Mouse (Mus musculus): ENCODE data around the gene Kif3c. TPM values are rescaled to one million over a fixed set of nuclear protein-coding genes. Genes with fewer than 3 reads are reported as not detected.

The Kif3c gene
- 66.9 and 84.4 TPM in 2 replicates for polyA plus RNA-seq (2014; fragmentation: Nextera tagmentation; extraction: Ambion mirVana)

DNA sequence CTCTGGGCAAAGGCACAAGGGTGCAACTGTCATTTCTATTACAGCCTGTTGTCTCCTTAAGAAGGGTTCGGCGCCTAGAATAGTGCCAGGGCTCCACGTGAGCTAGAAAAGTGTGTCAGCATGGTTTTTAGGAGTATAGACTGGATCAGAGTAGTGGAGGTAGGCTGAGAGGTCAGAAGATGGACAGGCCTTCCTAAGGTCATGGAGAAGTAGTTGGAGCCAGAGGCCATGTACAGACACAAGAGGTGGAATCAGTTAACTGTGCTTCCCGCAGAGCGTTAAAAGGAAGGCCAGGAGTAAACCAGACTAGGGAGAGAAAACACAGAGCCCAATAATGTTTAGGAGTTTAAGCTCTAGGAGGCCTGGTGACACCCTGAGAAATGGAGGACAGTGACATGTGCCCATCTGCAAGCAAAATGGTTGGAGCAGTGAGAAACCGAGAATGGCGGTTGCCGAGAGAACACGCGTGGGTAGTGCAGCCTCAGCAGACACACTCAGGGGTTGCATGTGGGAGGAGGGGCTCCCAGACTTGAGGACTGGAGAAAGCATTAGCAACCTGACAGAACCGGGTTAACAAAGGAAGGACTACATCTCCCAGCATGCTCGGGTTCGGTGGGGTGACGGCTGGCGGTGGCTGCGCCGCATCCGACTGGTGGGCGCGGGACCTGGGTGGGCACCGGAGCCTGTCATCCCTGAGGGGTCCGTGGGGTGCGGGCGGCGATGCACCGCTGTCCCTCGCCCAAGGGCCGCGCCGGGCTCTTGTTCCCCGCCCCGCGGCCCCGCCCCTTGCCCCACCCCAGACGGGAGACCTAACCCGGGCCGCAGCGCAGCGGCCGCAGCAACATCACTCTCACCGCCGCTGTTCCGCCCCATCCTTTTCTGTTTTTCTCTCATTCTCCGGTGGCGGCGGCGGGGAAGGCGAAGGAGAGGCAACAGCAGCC lies at the start of gene Kif3c:
Gene Kif3c (plus strand): TSS at position 625 of the 941 bp plus-strand sequence.
- Histone ChIP-seq H3K36me3 (ENCODE audit: control insufficient read depth, insufficient read depth, low read length) (peaks cover 14% of the 10 kb centered on the region; the same call in 1 of the 2 replicates), H3K27ac (ENCODE audit: low read depth, low read length) (peak within 1 kb of the TSS; percentile 94), H3K9me3 (ENCODE audit: control insufficient read depth, low read length) (no peaks in the 10 kb centered on the region), H3K4me3 (ENCODE audit: low read depth, low read length) (peak within 1 kb of the TSS; percentile 83), H3K4me2 (ENCODE audit: low read depth, low read length) (peak within 1 kb of the TSS; percentile 86), H3K27me3 (ENCODE audit: control insufficient read depth, insufficient read depth, low read length) (no peaks in the 10 kb centered on the region), H3K4me1 (ENCODE audit: control insufficient read depth, insufficient read depth, low read length) (peaks cover 37% of the 10 kb centered on the region), H3K9ac (replicated peaks; ENCODE audit: low read depth, low read length) (peak within 1 kb of the TSS; percentile 93)
- peak; percentile 93 for ATAC-seq (ENCODE audit: low read depth)
- 7% methylated on average over 47 of the region's 48 CpGs for WGBS

GRCm38 (mm10) chr12:3316083-3316482 lies 48.8 kb upstream of the Kif3c start:
- no peaks in the 10 kb centered on the region for H3K9me3 ChIP-seq (ENCODE audit: control insufficient read depth, low read length)

DNA sequence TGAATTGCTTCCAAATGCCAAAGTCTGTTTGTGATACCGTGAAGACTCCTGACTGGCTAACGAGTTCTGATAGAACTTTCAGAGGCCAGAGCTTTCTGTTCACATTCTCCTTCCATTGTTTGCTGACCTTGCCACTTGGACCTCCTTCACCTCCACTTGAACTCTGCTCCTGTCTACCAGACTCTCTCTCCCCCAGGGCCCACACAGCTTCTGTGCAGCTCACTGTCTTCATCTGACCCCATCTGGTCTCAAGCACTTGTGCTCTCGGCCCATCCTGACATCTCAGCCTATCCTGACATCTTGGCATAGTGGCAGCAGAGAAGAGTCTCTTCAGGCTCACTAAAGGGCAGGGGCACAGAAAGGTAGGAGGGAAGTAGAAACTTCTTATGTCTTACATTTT lies 48.0 kb upstream of the Kif3c start:
- 72% methylated on average over 3 of the region's 3 CpGs for WGBS
- Histone ChIP-seq H3K4me2 (ENCODE audit: low read depth, low read length) (no peak overlapping the region), H3K27me3 (ENCODE audit: control insufficient read depth, insufficient read depth, low read length) (no peaks in the 10 kb centered on the region), H3K36me3 (ENCODE audit: control insufficient read depth, insufficient read depth, low read length) (no peaks in the 10 kb centered on the region), H3K27ac (ENCODE audit: low read depth, low read length) (no peak overlapping the region), H3K9me3 (ENCODE audit: control insufficient read depth, low read length) (no peaks in the 10 kb centered on the region), H3K4me3 (ENCODE audit: low read depth, low read length) (no peak overlapping the region), H3K4me1 (ENCODE audit: control insufficient read depth, insufficient read depth, low read length) (no peaks in the 10 kb centered on the region), H3K9ac (replicated peaks; ENCODE audit: low read depth, low read length) (no peak overlapping the region)
- no peak for ATAC-seq (ENCODE audit: low read depth)

More at GRCm38 (mm10) chr12:3316083-3316482, 48.8 kb upstream of the Kif3c start:
- ATAC-seq (ENCODE audit: low read depth), result no peak
- H3K27me3 ChIP-seq (ENCODE audit: control insufficient read depth, insufficient read depth, low read length), result no peaks in the 10 kb centered on the region
- WGBS, result 65% methylated on average over 2 of the region's 2 CpGs
- H3K36me3 ChIP-seq (ENCODE audit: control insufficient read depth, insufficient read depth, low read length), result no peaks in the 10 kb centered on the region
- no peak overlapping the region for H3K9ac ChIP-seq (replicated peaks; ENCODE audit: low read depth, low read length)
- no peak overlapping the region for H3K4me3 ChIP-seq (ENCODE audit: low read depth, low read length)
- no peak overlapping the region for H3K27ac ChIP-seq (ENCODE audit: low read depth, low read length)
- no peak overlapping the region for H3K4me2 ChIP-seq (ENCODE audit: low read depth, low read length)
- H3K4me1 ChIP-seq (ENCODE audit: control insufficient read depth, insufficient read depth, low read length), result no peaks in the 10 kb centered on the region

GRCm38 (mm10) chr12:3319377-3319776 lies 45.6 kb upstream of the Kif3c start:
- Histone ChIP-seq H3K27me3 (ENCODE audit: control insufficient read depth, insufficient read depth, low read length) (no peaks in the 10 kb centered on the region), H3K27ac (ENCODE audit: low read depth, low read length) (no peak overlapping the region), H3K4me2 (ENCODE audit: low read depth, low read length) (no peak overlapping the region), H3K9ac (replicated peaks; ENCODE audit: low read depth, low read length) (no peak overlapping the region), H3K9me3 (ENCODE audit: control insufficient read depth, low read length) (no peaks in the 10 kb centered on the region), H3K4me1 (ENCODE audit: control insufficient read depth, insufficient read depth, low read length) (no peaks in the 10 kb centered on the region), H3K36me3 (ENCODE audit: control insufficient read depth, insufficient read depth, low read length) (no peaks in the 10 kb centered on the region), H3K4me3 (ENCODE audit: low read depth, low read length) (no peak overlapping the region)
- no peak for ATAC-seq (ENCODE audit: low read depth)
- whole genome bisulfite sequencing, result 76% methylated on average over 4 of the region's 4 CpGs

DNA sequence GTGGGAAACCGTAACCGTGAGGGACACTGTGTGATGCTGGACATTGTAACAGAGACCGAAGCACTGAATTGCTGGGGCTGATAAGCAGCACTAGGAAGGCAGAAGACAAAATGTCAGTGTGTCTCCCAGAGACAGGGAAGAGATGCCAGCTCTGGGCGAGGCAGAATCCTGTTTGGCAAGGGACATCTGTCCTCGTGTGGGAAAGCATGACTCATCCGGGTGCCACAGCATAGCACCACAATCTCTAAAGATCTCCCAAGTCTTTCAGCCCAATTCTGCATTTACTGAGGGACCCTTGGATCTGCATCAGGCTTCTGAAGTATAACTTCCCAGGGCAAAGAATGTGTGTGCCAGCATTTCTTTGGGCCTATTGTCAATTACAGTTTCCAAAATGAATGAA lies 41.7 kb upstream of the Kif3c start:
- H3K27me3 ChIP-seq (ENCODE audit: control insufficient read depth, insufficient read depth, low read length), result no peaks in the 10 kb centered on the region
- no peak for ATAC-seq (ENCODE audit: low read depth)
- no peaks in the 10 kb centered on the region for H3K9me3 ChIP-seq (ENCODE audit: control insufficient read depth, low read length)
- 76% methylated on average over 6 of the region's 6 CpGs for WGBS
- no peaks in the 10 kb centered on the region for H3K4me1 ChIP-seq (ENCODE audit: control insufficient read depth, insufficient read depth, low read length)
- no peak overlapping the region for H3K27ac ChIP-seq (ENCODE audit: low read depth, low read length)
- H3K36me3 ChIP-seq (ENCODE audit: control insufficient read depth, insufficient read depth, low read length), result no peaks in the 10 kb centered on the region
- H3K9ac ChIP-seq (replicated peaks; ENCODE audit: low read depth, low read length), result no peak overlapping the region
- no peak overlapping the region for H3K4me3 ChIP-seq (ENCODE audit: low read depth, low read length)
- H3K4me2 ChIP-seq (ENCODE audit: low read depth, low read length), result no peak overlapping the region

- Histone ChIP-seq H3K4me3 (ENCODE audit: low read depth, low read length) (no peak overlapping the region), H3K9me3 (ENCODE audit: control insufficient read depth, low read length) (no peaks in the 10 kb centered on the region), H3K27me3 (ENCODE audit: control insufficient read depth, insufficient read depth, low read length) (no peaks in the 10 kb centered on the region), H3K4me2 (ENCODE audit: low read depth, low read length) (no peak overlapping the region), H3K9ac (replicated peaks; ENCODE audit: low read depth, low read length) (no peak overlapping the region), H3K27ac (ENCODE audit: low read depth, low read length) (no peak overlapping the region), H3K4me1 (ENCODE audit: control insufficient read depth, insufficient read depth, low read length) (no peaks in the 10 kb centered on the region), H3K36me3 (ENCODE audit: control insufficient read depth, insufficient read depth, low read length) (no peaks in the 10 kb centered on the region)
- no peak for ATAC-seq (ENCODE audit: low read depth)
- WGBS, result 87% methylated on average over 2 of the region's 2 CpGs
Measured at GRCm38 (mm10) chr12:3325232-3325631, 39.7 kb upstream of the Kif3c start.

- 86% methylated on average over 4 of the region's 4 CpGs for WGBS
- ATAC-seq (ENCODE audit: low read depth), result no peak
- H3K4me1 ChIP-seq (ENCODE audit: control insufficient read depth, insufficient read depth, low read length), result no peaks in the 10 kb centered on the region
- no peaks in the 10 kb centered on the region for H3K9me3 ChIP-seq (ENCODE audit: control insufficient read depth, low read length)
- H3K27ac ChIP-seq (ENCODE audit: low read depth, low read length), result no peak overlapping the region
- no peak overlapping the region for H3K4me3 ChIP-seq (ENCODE audit: low read depth, low read length)
- no peak overlapping the region for H3K9ac ChIP-seq (replicated peaks; ENCODE audit: low read depth, low read length)
- no peak overlapping the region for H3K4me2 ChIP-seq (ENCODE audit: low read depth, low read length)
- no peaks in the 10 kb centered on the region for H3K36me3 ChIP-seq (ENCODE audit: control insufficient read depth, insufficient read depth, low read length)
- H3K27me3 ChIP-seq (ENCODE audit: control insufficient read depth, insufficient read depth, low read length), result no peaks in the 10 kb centered on the region
Measured at GRCm38 (mm10) chr12:3329677-3330076, 35.3 kb upstream of the Kif3c start.

DNA sequence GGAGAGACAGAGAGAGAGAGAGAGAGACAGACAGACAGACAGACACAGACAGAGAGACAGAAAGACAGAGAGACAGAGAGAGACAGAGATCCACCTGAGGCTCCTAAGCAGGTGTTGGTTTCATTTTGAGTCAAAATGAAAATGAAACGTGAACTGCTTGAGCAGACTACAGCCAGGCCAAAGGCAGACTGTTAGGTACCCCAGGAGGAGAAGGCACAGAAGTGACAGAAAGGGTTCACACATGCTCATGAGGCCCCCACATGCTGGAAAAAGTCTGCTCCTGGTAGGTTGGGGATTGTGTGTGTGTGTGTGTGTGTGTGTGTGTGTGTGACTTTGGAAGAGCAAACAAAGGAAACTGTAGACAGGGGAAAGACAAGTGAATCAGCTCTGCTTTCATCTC lies 26.0 kb upstream of the Kif3c start:
- H3K4me1 ChIP-seq (ENCODE audit: control insufficient read depth, insufficient read depth, low read length), result no peaks in the 10 kb centered on the region
- no peak overlapping the region for H3K27ac ChIP-seq (ENCODE audit: low read depth, low read length)
- H3K36me3 ChIP-seq (ENCODE audit: control insufficient read depth, insufficient read depth, low read length), result no peaks in the 10 kb centered on the region
- no peak overlapping the region for H3K4me2 ChIP-seq (ENCODE audit: low read depth, low read length)
- no peaks in the 10 kb centered on the region for H3K27me3 ChIP-seq (ENCODE audit: control insufficient read depth, insufficient read depth, low read length)
- H3K4me3 ChIP-seq (ENCODE audit: low read depth, low read length), result no peak overlapping the region
- no peak overlapping the region for H3K9ac ChIP-seq (replicated peaks; ENCODE audit: low read depth, low read length)
- no peaks in the 10 kb centered on the region for H3K9me3 ChIP-seq (ENCODE audit: control insufficient read depth, low read length)
- no peak for ATAC-seq (ENCODE audit: low read depth)
- WGBS, result 79% methylated on average over 1 of the region's 1 CpGs

- WGBS, result 90% methylated on average over 2 of the region's 2 CpGs
Measured at GRCm38 (mm10) chr12:3344155-3344554, 20.8 kb upstream of the Kif3c start.

More at GRCm38 (mm10) chr12:3344155-3344554, 20.8 kb upstream of the Kif3c start:
- Histone ChIP-seq H3K9me3 (ENCODE audit: control insufficient read depth, low read length) (no peaks in the 10 kb centered on the region), H3K4me1 (ENCODE audit: control insufficient read depth, insufficient read depth, low read length) (no peaks in the 10 kb centered on the region), H3K4me3 (ENCODE audit: low read depth, low read length) (no peak overlapping the region), H3K27ac (ENCODE audit: low read depth, low read length) (no peak overlapping the region), H3K4me2 (ENCODE audit: low read depth, low read length) (no peak overlapping the region), H3K9ac (replicated peaks; ENCODE audit: low read depth, low read length) (no peak overlapping the region), H3K36me3 (ENCODE audit: control insufficient read depth, insufficient read depth, low read length) (no peaks in the 10 kb centered on the region), H3K27me3 (ENCODE audit: control insufficient read depth, insufficient read depth, low read length) (no peaks in the 10 kb centered on the region)
- ATAC-seq (ENCODE audit: low read depth), result no peak

Data from neural tube, embryonic 14.5 days (tissue).